Mouse (Mus musculus): ENCODE measurements around the gene Usp32. TPM values are rescaled to one million over a fixed set of nuclear protein-coding genes. Genes with fewer than 3 reads are reported as not detected.

Gene Usp32
- polyA plus RNA-seq, 1 experiment = 55.0 TPM

DNA sequence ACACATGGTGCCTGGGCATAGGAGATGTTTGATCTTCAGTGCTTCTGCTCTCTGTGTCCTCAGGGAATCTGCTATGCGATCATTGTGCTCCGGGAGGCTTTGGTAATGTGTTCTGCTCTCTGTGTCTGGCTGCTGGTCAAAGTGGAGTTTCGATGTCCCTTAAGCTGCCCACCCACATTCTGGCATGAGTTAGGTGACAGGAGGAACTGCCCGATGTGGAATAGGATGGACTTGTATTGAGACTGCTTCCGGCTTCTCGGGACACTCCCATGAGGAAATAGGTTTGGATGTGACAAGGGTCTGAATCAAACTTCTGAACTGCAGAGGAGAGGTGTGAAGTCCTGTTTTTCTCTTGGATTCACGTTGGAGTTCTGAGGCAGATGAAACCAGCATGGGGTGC is 165.4 kb downstream of the Usp32 start:
- Histone ChIP-seq H3K4me3 (ENCODE audit: insufficient read depth, low read length) (no peak overlapping the region), H3K27ac (ENCODE audit: insufficient read depth, low read length) (no peak overlapping the region), H3K4me1 (ENCODE audit: control insufficient read depth, insufficient read depth, low read length) (no peaks in the 10 kb centered on the region)
- no peak for TF ChIP-seq CTCF (IDR thresholded peaks at IDR 0.05; ENCODE audit: extremely low read depth, insufficient read depth, low read length)
- no peak for TF ChIP-seq POLR2A (IDR thresholded peaks at IDR 0.05; ENCODE audit: extremely low read depth, insufficient read depth, low read length)

DNA sequence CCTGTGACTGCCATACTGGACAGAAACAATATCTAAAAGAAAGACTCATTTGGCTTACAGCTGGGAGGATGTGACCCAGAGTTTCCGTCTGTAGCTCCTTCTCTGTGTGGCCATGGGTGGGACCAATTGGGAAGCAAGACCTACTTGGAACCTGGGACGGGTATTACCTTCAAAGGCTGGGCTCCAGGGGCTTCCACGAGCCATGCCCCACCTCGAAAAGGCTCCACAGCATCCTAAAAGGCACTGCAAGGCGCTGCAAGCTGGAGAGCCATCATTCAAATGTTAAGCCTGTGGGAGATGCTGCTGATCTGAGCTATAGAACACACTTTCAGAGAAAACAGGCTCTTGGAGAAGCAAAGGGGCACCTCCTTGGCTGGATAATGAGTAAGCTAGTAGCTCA is 166.3 kb downstream of the Usp32 start:
- Histone ChIP-seq H3K27ac (ENCODE audit: insufficient read depth, low read length) (no peak overlapping the region), H3K4me1 (ENCODE audit: control insufficient read depth, insufficient read depth, low read length) (0 out of 2 replicates have a peak, but pooled peaks cover 5% of the 10 kb centered on the region), H3K4me3 (ENCODE audit: insufficient read depth, low read length) (no peak overlapping the region)
- TF ChIP-seq POLR2A (IDR thresholded peaks at IDR 0.05; ENCODE audit: extremely low read depth, insufficient read depth, low read length) = no peak
- no peak for TF ChIP-seq CTCF (IDR thresholded peaks at IDR 0.05; ENCODE audit: extremely low read depth, insufficient read depth, low read length)

DNA sequence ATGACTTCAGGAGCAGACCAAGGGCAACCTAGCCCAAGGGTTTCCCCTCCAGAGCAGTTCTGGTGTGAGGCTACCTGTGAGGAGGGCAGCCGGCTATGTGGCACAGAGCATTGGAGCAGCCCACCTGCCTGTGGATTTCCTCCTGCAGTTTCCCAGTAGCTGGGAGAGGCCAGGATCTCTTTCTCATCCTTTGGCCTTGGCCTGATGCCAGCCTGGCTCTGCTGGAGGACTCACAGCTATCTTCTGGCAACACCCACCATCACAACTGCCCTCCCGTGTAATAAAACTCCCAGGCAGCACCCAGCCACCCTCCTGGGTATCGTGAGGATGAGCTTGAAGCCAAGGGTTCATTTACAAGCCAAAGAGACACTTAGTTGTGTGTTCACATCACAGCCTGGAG is 167.9 kb downstream of the Usp32 start:
- Histone ChIP-seq H3K27ac (ENCODE audit: insufficient read depth, low read length) (no peak overlapping the region), H3K4me1 (ENCODE audit: control insufficient read depth, insufficient read depth, low read length) (0 out of 2 replicates have a peak, but pooled peaks cover 5% of the 10 kb centered on the region), H3K4me3 (ENCODE audit: insufficient read depth, low read length) (no peak overlapping the region)
- TF ChIP-seq POLR2A (IDR thresholded peaks at IDR 0.05; ENCODE audit: extremely low read depth, insufficient read depth, low read length) = no peak
- TF ChIP-seq CTCF (IDR thresholded peaks at IDR 0.05; ENCODE audit: extremely low read depth, insufficient read depth, low read length) = no peak

DNA sequence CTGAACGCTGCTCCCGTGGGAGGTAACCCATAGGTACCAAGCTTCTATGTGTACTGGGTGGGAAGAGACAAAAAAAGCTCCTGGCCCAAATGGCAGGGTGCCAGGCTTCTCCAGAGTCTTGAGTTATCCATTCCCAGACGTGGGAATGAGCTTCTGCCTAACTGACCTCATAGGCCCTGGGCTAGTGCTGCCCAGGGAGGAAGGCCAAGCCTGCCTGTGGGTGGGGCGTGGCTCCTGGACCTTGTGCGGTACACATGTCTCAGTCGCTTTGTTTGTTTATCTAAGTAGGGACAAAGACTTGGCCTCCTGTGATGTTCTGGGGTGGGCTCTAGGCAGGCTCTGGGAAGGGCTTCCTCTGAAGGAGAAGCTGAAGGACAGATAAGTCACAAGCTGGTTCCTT is 171.2 kb downstream of the Usp32 start:
- H3K4me3 ChIP-seq (ENCODE audit: insufficient read depth, low read length) = no peak overlapping the region
- H3K4me1 ChIP-seq (ENCODE audit: control insufficient read depth, insufficient read depth, low read length) = 0 out of 2 replicates have a peak, but pooled peaks cover 5% of the 10 kb centered on the region
- H3K27ac ChIP-seq (ENCODE audit: insufficient read depth, low read length) = no peak overlapping the region
- TF ChIP-seq CTCF (IDR thresholded peaks at IDR 0.05; ENCODE audit: extremely low read depth, insufficient read depth, low read length) = no peak
- no peak for TF ChIP-seq POLR2A (IDR thresholded peaks at IDR 0.05; ENCODE audit: extremely low read depth, insufficient read depth, low read length)

DNA sequence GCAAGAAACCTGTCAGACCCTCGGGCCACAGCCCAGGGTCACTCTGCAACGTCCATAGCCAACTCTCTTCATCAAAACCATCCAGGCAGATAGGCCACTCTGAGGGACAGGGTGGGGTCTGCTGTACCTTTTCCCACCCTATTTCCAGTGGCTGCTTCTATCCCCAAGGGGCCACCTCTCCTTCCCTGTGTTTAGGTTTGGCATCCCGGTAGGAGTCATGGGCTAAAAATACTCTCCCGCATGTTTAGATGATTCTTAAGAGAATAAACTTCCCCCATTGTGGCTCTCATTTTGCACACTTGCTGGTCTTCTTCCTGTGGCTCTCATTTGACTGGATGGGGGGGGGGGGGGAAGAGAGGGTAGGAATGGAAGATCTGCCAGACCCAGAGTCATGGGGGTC is 171.7 kb downstream of the Usp32 start:
- no peak for TF ChIP-seq CTCF (IDR thresholded peaks at IDR 0.05; ENCODE audit: extremely low read depth, insufficient read depth, low read length)
- no peak for TF ChIP-seq POLR2A (IDR thresholded peaks at IDR 0.05; ENCODE audit: extremely low read depth, insufficient read depth, low read length)
- Histone ChIP-seq H3K4me1 (ENCODE audit: control insufficient read depth, insufficient read depth, low read length) (0 out of 2 replicates have a peak, but pooled peaks cover 5% of the 10 kb centered on the region), H3K27ac (ENCODE audit: insufficient read depth, low read length) (no peak overlapping the region), H3K4me3 (ENCODE audit: insufficient read depth, low read length) (no peak overlapping the region)

DNA sequence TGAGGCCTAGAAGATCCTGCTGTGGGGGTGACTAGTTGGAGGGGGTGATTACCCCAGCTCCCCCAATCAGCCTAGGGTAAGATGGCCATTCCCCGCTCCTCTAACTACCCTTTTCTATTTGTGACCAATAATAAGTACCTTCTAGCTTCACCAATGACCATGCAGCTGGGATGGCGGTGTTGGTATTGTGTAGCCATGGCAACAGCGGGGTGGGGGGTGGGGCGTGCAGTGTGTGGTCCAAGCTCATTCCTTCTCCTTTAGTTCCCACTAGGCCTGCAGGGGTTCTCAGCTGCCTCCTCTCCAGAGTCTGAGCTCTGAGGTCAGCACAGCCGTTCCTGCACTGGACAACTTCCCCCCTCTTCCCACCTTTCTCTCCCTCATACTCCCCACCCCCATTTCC is 172.8 kb downstream of the Usp32 start:
- no peak overlapping the region for H3K4me3 ChIP-seq (ENCODE audit: insufficient read depth, low read length)
- 0 out of 2 replicates have a peak, but pooled peaks cover 5% of the 10 kb centered on the region for H3K4me1 ChIP-seq (ENCODE audit: control insufficient read depth, insufficient read depth, low read length)
- no peak overlapping the region for H3K27ac ChIP-seq (ENCODE audit: insufficient read depth, low read length)
- no peak for TF ChIP-seq POLR2A (IDR thresholded peaks at IDR 0.05; ENCODE audit: extremely low read depth, insufficient read depth, low read length)
- TF ChIP-seq CTCF (IDR thresholded peaks at IDR 0.05; ENCODE audit: extremely low read depth, insufficient read depth, low read length) = no peak

DNA sequence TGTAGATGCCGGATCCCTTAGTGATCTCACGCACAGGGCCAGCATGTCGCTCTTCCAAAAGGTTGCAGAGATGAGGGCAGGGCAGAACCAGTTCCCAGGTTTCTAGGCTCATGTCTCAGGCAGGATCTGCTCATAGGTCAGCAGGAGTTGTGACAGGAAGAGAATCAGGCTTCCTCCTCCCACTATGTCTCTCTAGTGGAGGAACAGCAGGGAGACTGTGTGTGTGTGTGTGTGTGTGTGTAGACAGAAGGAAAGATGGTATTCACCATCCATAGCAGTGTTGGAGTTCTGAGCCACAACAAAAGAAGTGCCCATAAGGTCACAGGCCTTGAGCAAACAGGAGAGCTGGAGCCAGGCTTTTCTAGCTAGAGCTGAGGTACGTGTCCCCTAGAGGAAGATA is 173.3 kb downstream of the Usp32 start:
- no peak for TF ChIP-seq CTCF (IDR thresholded peaks at IDR 0.05; ENCODE audit: extremely low read depth, insufficient read depth, low read length)
- no peak for TF ChIP-seq POLR2A (IDR thresholded peaks at IDR 0.05; ENCODE audit: extremely low read depth, insufficient read depth, low read length)
- H3K4me3 ChIP-seq (ENCODE audit: insufficient read depth, low read length) = no peak overlapping the region
- H3K27ac ChIP-seq (ENCODE audit: insufficient read depth, low read length) = no peak overlapping the region
- 0 out of 2 replicates have a peak, but pooled peaks cover 5% of the 10 kb centered on the region for H3K4me1 ChIP-seq (ENCODE audit: control insufficient read depth, insufficient read depth, low read length)

DNA sequence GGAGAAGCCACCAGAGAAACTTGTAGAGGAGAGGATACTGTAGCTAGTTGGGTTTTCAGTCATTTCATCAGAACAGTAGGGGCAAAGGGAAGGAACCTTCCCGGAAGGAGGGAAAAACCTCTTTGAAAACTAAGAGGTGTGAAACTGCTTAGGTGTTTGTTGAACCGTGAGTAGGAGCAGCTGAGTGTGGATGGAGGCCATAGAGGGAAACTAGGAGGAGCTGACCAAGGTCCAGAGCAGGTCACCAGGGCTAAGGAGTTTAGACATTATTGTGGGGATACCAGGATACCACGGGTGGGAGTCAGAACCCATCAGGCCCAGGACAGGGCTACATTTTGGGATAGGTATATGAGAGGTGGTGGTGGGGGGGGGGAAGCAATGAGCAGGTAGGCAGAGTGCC is 176.4 kb downstream of the Usp32 start:
- TF ChIP-seq POLR2A (IDR thresholded peaks at IDR 0.05; ENCODE audit: extremely low read depth, insufficient read depth, low read length) (no peak), CTCF (IDR thresholded peaks at IDR 0.05; ENCODE audit: extremely low read depth, insufficient read depth, low read length) (no peak)

DNA sequence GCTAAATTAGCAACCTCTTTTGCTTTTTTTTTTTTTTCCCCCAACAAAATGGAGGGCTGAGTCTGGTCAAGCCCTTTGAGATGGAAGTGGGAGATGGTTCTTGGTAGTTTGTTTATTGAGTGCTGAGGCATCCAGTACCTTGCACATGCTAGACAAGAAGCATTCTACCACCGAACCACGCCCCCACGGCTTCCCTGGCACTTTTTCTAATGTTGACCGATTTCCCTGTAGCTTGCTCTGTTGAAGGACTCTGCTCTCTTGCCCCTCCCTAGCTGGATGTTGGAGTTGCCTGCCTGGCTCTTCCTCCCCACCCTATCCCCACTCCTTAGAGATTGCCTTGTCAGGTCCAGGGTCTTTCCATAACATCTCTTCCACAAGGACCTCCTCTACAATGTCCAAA is 177.4 kb downstream of the Usp32 start:
- Histone ChIP-seq H3K4me3 (ENCODE audit: insufficient read depth, low read length) (no peak overlapping the region), H3K4me1 (ENCODE audit: control insufficient read depth, insufficient read depth, low read length) (no peaks in the 10 kb centered on the region), H3K27ac (ENCODE audit: insufficient read depth, low read length) (no peak overlapping the region)
- TF ChIP-seq POLR2A (IDR thresholded peaks at IDR 0.05; ENCODE audit: extremely low read depth, insufficient read depth, low read length) (no peak), CTCF (IDR thresholded peaks at IDR 0.05; ENCODE audit: extremely low read depth, insufficient read depth, low read length) (no peak)

More for the DNA sequence above, 176.4 kb downstream of the Usp32 start:
- no peaks in the 10 kb centered on the region for H3K4me1 ChIP-seq (ENCODE audit: control insufficient read depth, insufficient read depth, low read length)
- no peak overlapping the region for H3K27ac ChIP-seq (ENCODE audit: insufficient read depth, low read length)
- H3K4me3 ChIP-seq (ENCODE audit: insufficient read depth, low read length) = no peak overlapping the region

DNA sequence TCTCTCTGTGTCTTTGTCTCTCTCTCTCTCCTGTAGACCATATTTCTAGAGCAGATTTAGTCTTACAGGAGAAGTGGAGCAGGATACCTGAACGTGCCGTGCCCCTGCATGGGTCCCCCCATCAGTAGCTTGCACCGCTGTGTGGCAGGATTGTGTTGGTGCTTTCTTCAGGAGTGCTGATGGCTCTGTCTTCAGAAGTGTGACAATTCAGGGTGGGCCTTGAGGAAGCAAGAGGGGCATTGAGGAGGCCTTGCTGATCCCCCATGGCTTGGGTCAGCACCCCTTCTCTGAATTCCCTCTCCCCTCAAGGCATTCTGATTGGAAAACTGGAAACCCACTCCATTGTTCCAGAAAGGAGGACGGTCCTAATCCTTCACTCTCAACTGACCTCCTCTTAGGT is 178.4 kb downstream of the Usp32 start:
- Histone ChIP-seq H3K27ac (ENCODE audit: insufficient read depth, low read length) (no peak overlapping the region), H3K4me3 (ENCODE audit: insufficient read depth, low read length) (no peak overlapping the region), H3K4me1 (ENCODE audit: control insufficient read depth, insufficient read depth, low read length) (no peaks in the 10 kb centered on the region)
- no peak for TF ChIP-seq CTCF (IDR thresholded peaks at IDR 0.05; ENCODE audit: extremely low read depth, insufficient read depth, low read length)
- TF ChIP-seq POLR2A (IDR thresholded peaks at IDR 0.05; ENCODE audit: extremely low read depth, insufficient read depth, low read length) = no peak

Data from cortical plate, adult 2 months (tissue).